Mouse (Mus musculus) mature B cell (primary cell): ENCODE results near the gene Tmem80.

Experiments
- in situ Hi-C: fragments of 300-500 bp; cut with MboI; formaldehyde crosslinking; loops from 2 replicates; pipeline ENCODE4 v1.14.3; 2019

Gene Tmem80

DNA sequence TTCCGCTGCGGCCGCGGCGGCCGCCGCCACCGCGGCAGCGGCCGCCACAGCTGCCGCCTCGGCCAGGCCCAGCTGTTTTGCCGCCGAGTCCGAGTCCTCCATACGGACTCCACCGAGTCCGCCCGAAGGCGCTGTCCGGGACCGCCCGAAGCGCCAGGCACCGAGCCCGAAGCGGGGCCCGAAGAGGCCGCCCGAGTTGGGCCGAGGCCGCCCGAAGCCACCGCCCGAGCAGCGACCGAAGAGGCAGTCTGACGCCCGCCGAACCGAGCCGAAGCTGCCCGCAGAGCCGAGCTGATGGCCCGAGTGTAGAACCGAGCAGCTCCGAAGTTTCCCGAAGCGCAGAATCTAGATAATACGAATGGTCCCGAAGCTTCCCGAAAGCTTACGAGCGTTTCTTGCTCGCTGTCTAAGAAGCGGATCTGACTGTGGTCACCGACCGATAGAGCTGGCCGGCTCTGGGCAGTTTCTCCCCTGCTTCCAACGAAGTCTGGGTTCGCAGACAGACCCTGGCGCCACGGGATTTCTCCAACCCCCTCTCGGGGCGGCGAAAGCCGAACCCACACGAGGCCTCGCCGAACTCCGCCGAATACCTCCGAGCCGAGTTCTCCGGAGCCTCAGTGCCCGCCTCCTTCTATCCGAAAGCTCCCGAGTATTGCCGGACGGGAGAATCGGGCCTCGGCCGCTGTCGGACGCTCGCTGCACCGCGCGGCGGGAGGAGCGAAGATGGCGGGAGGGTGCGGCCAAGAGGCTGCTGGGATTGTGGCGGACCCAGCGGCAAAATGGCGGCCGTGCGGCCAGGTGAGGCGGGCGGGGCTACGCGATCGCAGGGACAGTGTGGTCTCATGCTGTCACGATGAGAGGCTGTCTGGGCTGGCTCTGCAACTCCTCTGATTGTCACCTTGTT, at the start of gene Tmem80, which contains the start of gene Deaf1:
Tmem80 (plus strand) TSS at position 271 of the 904 bp plus-strand sequence.
Deaf1 (minus strand) TSS at position 222 of the 904 bp plus-strand sequence.
- in situ Hi-C loops, result no loop called here

DNA sequence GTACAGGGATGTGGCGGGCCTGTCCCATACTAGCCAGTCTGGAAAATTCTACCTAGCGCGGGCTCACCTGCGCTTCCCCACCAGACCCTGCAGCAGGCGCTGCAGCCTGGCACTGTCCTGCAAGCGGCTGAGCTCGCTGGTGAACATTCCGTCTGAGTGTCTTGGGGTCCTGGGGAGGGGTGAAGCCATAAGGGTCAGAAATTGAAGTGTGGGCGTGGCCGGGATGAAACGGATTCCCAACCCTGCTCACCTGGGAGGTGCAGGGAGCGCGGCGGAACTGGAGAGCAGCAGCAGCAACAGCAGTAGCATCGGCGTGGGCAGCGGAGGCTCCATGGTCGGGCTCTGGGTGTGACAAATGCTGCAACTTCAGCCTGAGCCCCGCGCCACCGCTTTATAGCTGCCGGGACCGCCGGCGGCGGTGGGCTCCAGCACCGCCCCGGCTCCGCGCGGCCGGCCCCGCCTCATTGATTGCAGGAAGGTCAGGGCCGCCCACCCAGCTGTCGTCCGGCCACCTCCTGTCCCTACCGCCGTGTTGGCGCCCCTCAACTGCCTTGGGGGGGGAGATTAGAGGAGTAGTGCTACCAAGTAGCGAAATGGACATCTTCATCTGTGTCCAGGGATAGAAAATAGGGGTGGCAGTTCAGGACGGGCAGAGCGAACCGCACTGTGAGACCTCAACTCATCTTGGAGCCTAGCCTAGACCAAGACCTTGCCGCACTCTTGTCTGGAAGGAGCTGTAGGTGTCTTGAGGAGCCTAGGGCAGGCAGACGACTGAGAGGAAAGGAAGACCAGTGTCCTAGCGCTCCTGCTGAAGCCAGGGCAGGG, 48.6 kb upstream of the Tmem80 start, which contains the start of gene Sct:
Sct (minus strand) TSS at position 368 of the 825 bp plus-strand sequence.
- in situ Hi-C loops, result no loop called here

DNA sequence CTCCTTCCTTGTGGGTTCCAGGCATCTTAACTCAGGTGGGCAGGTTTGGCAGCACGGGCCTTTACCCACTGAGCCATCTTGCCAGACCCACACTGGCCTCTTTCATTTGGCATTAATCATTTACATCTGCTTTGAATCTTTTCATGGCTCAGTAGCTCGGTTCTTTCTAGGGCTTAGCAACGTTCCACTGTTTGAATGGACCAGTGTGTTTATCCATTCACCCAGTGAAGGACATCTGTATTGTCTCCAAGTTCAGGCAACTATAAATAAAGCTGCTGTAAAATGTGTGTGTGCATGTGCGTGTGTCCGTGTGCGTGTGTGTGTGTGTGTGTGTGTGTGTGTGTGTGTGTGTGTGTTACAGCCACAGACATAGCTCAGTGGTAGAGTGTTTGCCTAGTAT, 46.1 kb upstream of the Tmem80 start:
- in situ Hi-C loops, result no loop called here

DNA sequence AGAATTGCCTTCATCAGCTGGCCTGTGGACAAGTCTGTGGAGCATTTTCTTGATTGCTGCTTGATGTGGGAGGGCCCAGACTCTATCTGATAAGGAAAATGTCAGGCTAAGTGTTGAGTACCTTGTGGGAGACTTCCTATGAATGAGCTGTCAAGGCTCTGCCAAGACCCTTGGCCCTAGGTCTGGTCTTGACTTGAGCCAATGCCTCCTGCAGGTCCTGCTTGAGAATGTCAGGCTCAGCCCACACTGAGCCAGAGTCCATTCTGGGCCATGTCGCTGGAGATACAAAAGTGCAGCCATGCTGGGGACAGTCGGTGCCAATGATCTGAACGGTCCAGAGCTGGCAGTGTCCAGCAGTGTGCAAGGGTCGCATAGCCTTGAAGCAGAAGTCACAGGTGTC, 44.8 kb upstream of the Tmem80 start:
- in situ Hi-C loops, result no loop called here

- in situ Hi-C loops, result no loop called here
Measured at GRCm38 (mm10) chr7:141288042-141288441, 39.5 kb upstream of the Tmem80 start.

DNA sequence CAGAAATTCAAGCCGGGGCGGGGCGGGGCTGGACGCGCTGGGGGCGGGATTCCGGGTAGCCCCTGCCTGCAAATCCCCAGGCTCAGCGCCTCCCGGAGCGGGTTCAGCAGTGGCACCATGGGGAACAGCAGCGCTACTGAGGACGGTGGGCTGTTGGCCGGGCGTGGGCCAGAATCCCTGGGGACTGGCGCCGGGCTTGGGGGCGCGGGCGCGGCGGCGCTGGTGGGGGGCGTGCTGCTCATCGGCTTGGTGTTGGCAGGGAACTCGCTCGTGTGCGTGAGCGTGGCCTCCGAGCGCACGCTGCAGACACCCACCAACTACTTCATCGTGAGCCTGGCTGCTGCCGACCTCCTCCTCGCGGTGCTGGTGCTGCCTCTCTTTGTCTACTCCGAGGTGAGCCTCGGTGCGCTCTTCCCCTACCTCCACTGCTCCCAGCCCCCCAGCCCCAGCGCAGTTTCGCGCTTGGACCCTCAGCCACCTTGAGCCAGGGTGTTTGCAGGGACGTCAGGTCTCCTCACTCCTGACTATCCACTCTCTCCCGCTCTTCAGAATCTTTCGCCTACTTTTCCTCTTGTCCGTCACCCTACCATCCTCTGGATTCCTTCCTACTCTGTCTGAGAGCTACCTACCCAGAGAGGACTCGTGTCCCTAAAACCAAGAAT, 35.5 kb upstream of the Tmem80 start, which contains the start of gene Drd4:
Drd4 (plus strand) TSS at position 86 of the 662 bp plus-strand sequence.
- in situ Hi-C loops, result no loop called here

GRCm38 (mm10) chr7:141292583-141293388, 34.8 kb upstream of the Tmem80 start:
- in situ Hi-C loops, result no loop called here

GRCm38 (mm10) chr7:141293852-141294471, 33.6 kb upstream of the Tmem80 start:
- in situ Hi-C loops, result no loop called here

DNA sequence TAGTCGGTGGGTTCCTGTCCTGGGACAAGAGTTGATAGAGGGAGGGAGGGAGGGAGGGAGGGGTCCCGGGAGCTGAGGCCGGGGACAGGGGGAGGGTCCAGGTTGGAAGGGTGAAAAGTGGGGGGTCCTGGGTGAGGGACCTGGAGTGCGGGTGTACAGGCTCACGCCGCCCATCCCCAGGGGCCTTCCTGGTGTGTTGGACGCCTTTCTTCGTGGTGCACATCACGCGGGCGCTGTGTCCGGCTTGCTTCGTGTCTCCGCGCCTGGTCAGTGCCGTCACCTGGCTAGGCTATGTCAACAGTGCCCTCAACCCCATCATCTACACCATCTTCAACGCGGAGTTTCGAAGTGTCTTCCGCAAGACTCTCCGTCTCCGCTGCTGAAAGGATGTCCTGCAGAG, 33.1 kb upstream of the Tmem80 start:
- in situ Hi-C loops, result no loop called here

DNA sequence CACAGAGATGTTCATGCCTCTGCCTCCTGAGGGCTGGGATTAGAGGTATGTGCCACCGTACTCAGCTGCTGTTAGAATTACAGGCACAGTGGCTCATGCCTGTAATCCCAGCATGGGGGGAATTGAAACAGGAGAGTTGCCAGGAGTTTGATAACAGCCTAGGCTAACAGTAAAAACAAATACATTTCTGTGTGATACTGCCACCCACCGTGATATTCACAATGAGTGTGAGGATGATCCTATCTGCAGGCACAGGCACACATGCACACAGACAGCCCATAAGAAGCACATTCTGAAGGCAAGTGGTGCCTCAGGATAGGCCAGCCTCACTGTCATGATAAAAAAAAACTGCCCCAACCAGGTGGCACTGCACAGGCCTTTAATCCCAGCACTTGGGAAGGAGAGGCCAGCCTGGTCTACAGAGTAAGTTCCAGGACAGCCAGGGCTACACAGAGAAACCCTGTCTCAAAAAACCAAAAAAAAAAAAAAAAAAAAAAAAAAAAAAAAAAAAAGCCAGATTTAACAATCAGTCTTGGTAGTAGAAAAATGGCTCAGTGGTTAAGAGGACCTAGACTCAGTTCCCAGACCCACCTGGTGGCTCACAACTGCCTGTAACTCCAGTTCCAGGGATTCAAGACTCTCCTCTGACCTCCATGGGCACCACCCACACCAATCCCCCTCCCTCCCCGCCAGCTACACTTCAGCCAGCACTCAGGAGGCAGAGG, 29.5 kb upstream of the Tmem80 start:
- in situ Hi-C loops, result no loop called here

- in situ Hi-C loops, result no loop called here
Measured at GRCm38 (mm10) chr7:141299175-141299574, 28.4 kb upstream of the Tmem80 start.

GRCm38 (mm10) chr7:141301386-141301785, 26.2 kb upstream of the Tmem80 start:
- in situ Hi-C loops, result no loop called here

- in situ Hi-C loops, result no loop called here
Measured at GRCm38 (mm10) chr7:141302702-141303268, 24.8 kb upstream of the Tmem80 start.

GRCm38 (mm10) chr7:141304537-141304936, 23.0 kb upstream of the Tmem80 start:
- in situ Hi-C loops, result no loop called here

DNA sequence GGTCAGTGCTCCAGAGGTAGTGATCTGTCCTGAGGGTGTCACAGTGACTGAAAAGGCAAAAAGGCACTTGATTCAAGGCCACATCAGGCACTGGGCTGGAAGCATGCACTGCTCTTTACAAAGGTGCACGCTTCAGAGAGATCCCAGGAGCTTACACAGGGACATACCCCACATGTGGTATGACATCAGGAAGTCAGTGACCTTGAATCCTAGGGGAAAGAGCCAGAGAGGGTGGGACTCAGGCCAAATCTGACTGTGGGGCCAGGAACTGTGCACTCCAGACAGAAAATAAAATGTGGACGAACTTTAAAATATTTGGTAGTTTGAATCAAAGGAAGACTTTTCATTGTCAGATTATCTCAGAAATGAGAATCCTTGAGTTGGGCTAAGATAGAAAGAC, 13.1 kb upstream of the Tmem80 start:
- in situ Hi-C loops, result no loop called here

DNA sequence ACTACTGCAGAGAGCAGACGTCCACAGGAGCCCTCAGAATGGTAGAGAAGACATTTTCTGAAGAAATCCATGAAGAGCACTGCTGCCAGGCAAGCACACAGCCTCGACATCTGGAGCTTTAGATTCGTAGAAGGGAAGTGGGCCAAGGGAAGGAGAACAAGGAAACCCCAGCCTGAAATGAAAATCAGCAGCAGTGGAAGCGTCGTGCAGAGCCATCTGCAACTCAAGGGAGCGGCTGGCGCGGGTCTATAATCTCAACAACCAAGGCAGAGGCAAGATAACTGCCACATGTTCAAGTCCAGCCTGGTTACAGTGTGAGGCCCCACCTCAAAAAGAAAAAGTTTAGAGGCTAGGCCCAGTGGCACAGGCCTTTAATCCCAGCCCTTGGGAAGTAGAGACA, 12.5 kb upstream of the Tmem80 start:
- in situ Hi-C loops, result no loop called here

GRCm38 (mm10) chr7:141315974-141316373, 11.6 kb upstream of the Tmem80 start:
- in situ Hi-C loops, result no loop called here

GRCm38 (mm10) chr7:141317619-141318132, 9.9 kb upstream of the Tmem80 start:
- in situ Hi-C loops, result no loop called here

GRCm38 (mm10) chr7:141319446-141319845, 8.1 kb upstream of the Tmem80 start:
- in situ Hi-C loops, result no loop called here
